In the genomic region with DNA sequence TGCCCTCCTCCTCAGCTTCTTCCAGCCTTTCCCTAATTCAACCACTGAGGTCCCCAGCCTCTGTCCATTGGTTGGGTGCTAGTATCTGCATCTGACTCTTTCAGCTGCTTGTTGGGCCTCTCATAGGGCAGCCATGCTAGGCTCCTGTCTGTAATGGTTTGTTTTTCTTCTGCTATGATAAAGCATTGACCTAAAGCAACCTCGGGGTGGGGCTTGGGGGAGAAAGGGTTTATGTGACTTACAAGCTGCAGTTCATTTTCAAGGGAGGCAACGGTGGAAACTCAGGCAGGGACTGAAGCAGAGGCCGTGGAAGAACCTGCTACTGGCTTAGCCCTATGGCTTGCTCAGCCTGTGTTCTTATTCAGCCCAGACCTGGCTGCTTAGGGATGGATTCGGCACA, we compare ENCODE assay signal across 25 mouse cellular contexts. TPM values are rescaled to one million over a fixed set of nuclear protein-coding genes. Genes with fewer than 3 reads are reported as not detected.
DNase-seq lines count a peak whose midpoint lies in the region; ATAC-seq and TF ChIP-seq lines count a peak whose summit lies in the region.
"Had no signal": no experiment of that assay in that cellular context is flagged by ENCODE, and none has a peak within 500 bp of the region (broad histone marks: within the 10 kb centered on the region; RNA-seq: fewer than 3 reads in every experiment).

No protein-coding gene starts in this region.

- no peak for TF ChIP-seq EP300 in liver, embryonic 14.5 days (IDR thresholded peaks at IDR 0.05; ENCODE audit: low read depth)

- DNase-seq in embryo, embryonic 11 days: peak; percentile 18
- no peak for DNase-seq in embryo, embryonic 10 days (ENCODE audit: low spot score)
- DNase-seq in hindbrain, embryonic 10.5 days (ENCODE audit: low spot score): no peak
- DNase-seq in hindbrain, embryonic 14.5 days (ENCODE audit: low spot score): no peak
- DNase-seq in limb, embryonic 10.5 days (ENCODE audit: low spot score): no peak
- no peak for DNase-seq in liver, embryonic 14.5 days (ENCODE audit: low read depth in 3 of 3, low spot score in 3 of 3)
- no peak for DNase-seq in kidney, postnatal 4 days
- DNase-seq in adrenal gland, postnatal 25 days: no peak
- DNase-seq: adrenal gland, postnatal 36 days; cerebellum, adult 9-10 months; gastrocnemius, postnatal 10 days; heart, adult 18-20 months; kidney, adult 11 months; kidney, postnatal 36 days; layer of hippocampus, adult 9-11 months; lung, adult 18-20 months; lung, postnatal 10 days; thymus, postnatal 14 days had no signal

- peaks cover 76% of the 10 kb centered on the region for H3K4me1 ChIP-seq in hindbrain, embryonic 10.5 days (replicated peaks)
- H3K4me1 ChIP-seq in hindbrain, embryonic 14.5 days (replicated peaks; ENCODE audit: control insufficient read depth, insufficient read depth, low read length): peaks cover 24% of the 10 kb centered on the region
- peaks cover 60% of the 10 kb centered on the region for H3K4me1 ChIP-seq in limb, embryonic 10.5 days
- H3K4me1 ChIP-seq in liver, embryonic 14.5 days (replicated peaks; ENCODE audit: control insufficient read depth in 2 of 2, insufficient read depth in 2 of 2, low read length in 1 of 2): peaks cover 49 to 56% of the 10 kb centered on the region in 2 experiments

- H3K27me3 ChIP-seq in hindbrain, embryonic 10.5 days (ENCODE audit: insufficient read depth, poor library complexity, severe bottlenecking): 0 out of 2 replicates have a peak, but pooled peaks cover 2% of the 10 kb centered on the region
- no peaks in the 10 kb centered on the region for H3K27me3 ChIP-seq in hindbrain, embryonic 14.5 days (ENCODE audit: control insufficient read depth, insufficient read depth, low read length)
- H3K27me3 ChIP-seq in limb, embryonic 10.5 days (ENCODE audit: low read depth, poor library complexity, severe bottlenecking): no peaks in the 10 kb centered on the region
- H3K27me3 ChIP-seq in liver, embryonic 14.5 days (ENCODE audit: control insufficient read depth, insufficient read depth, low read length): no peaks in the 10 kb centered on the region
- H3K27me3 ChIP-seq: embryonic facial prominence, embryonic 13.5 days; heart, embryonic 15.5 days; kidney, embryonic 15.5 days had no signal

- no peak overlapping the region for H3K4me3 ChIP-seq in hindbrain, embryonic 10.5 days
- H3K4me3 ChIP-seq in hindbrain, embryonic 14.5 days (replicated peaks; ENCODE audit: low read length): no peak overlapping the region
- H3K4me3 ChIP-seq in limb, embryonic 10.5 days: no peak overlapping the region
- no peak overlapping the region for H3K4me3 ChIP-seq in liver, embryonic 14.5 days (ENCODE audit: insufficient read depth in 1 of 2, low read depth in 2 of 2, low read length in 2 of 2)
- H3K4me3 ChIP-seq: embryonic facial prominence, embryonic 13.5 days; erythroblast, embryonic 14.5 days; heart, embryonic 15.5 days; kidney, embryonic 15.5 days; midbrain, embryonic 12.5 days; neural tube, embryonic 13.5 days had no signal

- H3K4me2 ChIP-seq in hindbrain, embryonic 14.5 days (replicated peaks): no peak overlapping the region
- H3K4me2 ChIP-seq in liver, embryonic 14.5 days (ENCODE audit: low read depth): peak overlapping the region; percentile 13; the same call in 1 of the 2 replicates
- H3K4me2 ChIP-seq: embryonic facial prominence, embryonic 13.5 days; heart, embryonic 15.5 days; kidney, embryonic 15.5 days; midbrain, embryonic 12.5 days; neural tube, embryonic 13.5 days had no signal

- no peaks in the 10 kb centered on the region for H3K9me3 ChIP-seq in hindbrain, embryonic 10.5 days
- H3K9me3 ChIP-seq in hindbrain, embryonic 14.5 days (ENCODE audit: control insufficient read depth, low read length): no peaks in the 10 kb centered on the region
- H3K9me3 ChIP-seq in limb, embryonic 10.5 days (replicated peaks): no peaks in the 10 kb centered on the region
- H3K9me3 ChIP-seq in liver, embryonic 14.5 days (ENCODE audit: control insufficient read depth, low read length): no peaks in the 10 kb centered on the region
- H3K9me3 ChIP-seq: embryonic facial prominence, embryonic 13.5 days; heart, embryonic 15.5 days; kidney, embryonic 15.5 days; midbrain, embryonic 12.5 days; neural tube, embryonic 13.5 days had no signal

- peak overlapping the region; percentile 92 for H3K27ac ChIP-seq in hindbrain, embryonic 10.5 days
- no peak overlapping the region for H3K27ac ChIP-seq in hindbrain, embryonic 14.5 days
- peak overlapping the region; percentile 89 for H3K27ac ChIP-seq in limb, embryonic 10.5 days
- H3K27ac ChIP-seq in liver, embryonic 14.5 days: peak overlapping the region; percentile 43
- H3K27ac ChIP-seq: embryonic facial prominence, embryonic 13.5 days; heart, embryonic 15.5 days; kidney, embryonic 15.5 days; midbrain, embryonic 12.5 days; neural tube, embryonic 13.5 days had no signal

- WGBS in hindbrain, embryonic 10.5 days: 54% methylated on average over 4 of the region's 4 CpGs
- WGBS in hindbrain, embryonic 14.5 days: 43% methylated on average over 4 of the region's 4 CpGs
- WGBS in limb, embryonic 10.5 days: 40% methylated on average over 4 of the region's 4 CpGs
- WGBS in liver, embryonic 14.5 days (ENCODE audit: insufficient replicate concordance): 55% methylated on average over 4 of the region's 4 CpGs

- H3K9ac ChIP-seq in hindbrain, embryonic 14.5 days: no peak overlapping the region
- H3K9ac ChIP-seq in liver, embryonic 14.5 days (replicated peaks): no peak overlapping the region
- H3K9ac ChIP-seq: embryonic facial prominence, embryonic 13.5 days; heart, embryonic 15.5 days; kidney, embryonic 15.5 days; midbrain, embryonic 12.5 days; neural tube, embryonic 13.5 days had no signal

- H3K36me3 ChIP-seq in hindbrain, embryonic 10.5 days: no peaks in the 10 kb centered on the region
- H3K36me3 ChIP-seq in hindbrain, embryonic 14.5 days (replicated peaks; ENCODE audit: control insufficient read depth, insufficient read depth): no peaks in the 10 kb centered on the region
- H3K36me3 ChIP-seq in limb, embryonic 10.5 days: no peaks in the 10 kb centered on the region
- H3K36me3 ChIP-seq in liver, embryonic 14.5 days (replicated peaks; ENCODE audit: control insufficient read depth, insufficient read depth, low read depth): no peaks in the 10 kb centered on the region
- H3K36me3 ChIP-seq: embryonic facial prominence, embryonic 13.5 days; heart, embryonic 15.5 days; kidney, embryonic 15.5 days; midbrain, embryonic 12.5 days; neural tube, embryonic 13.5 days had no signal

- no peak for ATAC-seq in hindbrain, embryonic 14.5 days (ENCODE audit: low FRiP score)
- no peak for ATAC-seq in liver, embryonic 14.5 days (ENCODE audit: insufficient read depth)
- ATAC-seq: forebrain, embryonic 14.5 days had no signal

- TF ChIP-seq CTCF in liver, embryonic 14.5 days (IDR thresholded peaks at IDR 0.05; ENCODE audit: low read depth): no peak

RNA-seq across cellular contexts. Expression of gene Fam20b, which starts 31.4 kb away (rescaled TPM):
- 19.4 and 19.9 TPM in 2 replicates for polyA plus RNA-seq in hindbrain, embryonic 10.5 days (2016; fragmentation: Nextera tagmentation; extraction: Ambion mirVana)
- 33.9 and 38.8 TPM in 2 replicates for polyA plus RNA-seq in hindbrain, embryonic 14.5 days (2014; fragmentation: Nextera tagmentation; extraction: Ambion mirVana)
- polyA plus RNA-seq in limb, embryonic 10.5 days (2016; fragmentation: Nextera tagmentation; extraction: Ambion mirVana): 18.3 and 19.9 TPM in 2 replicates
- 5.2 and 7.5 TPM in 2 replicates for polyA plus RNA-seq in liver, embryonic 14.5 days (2012; rRNA removed)
- polyA plus RNA-seq in liver, embryonic 14.5 days (2014; fragmentation: Nextera tagmentation; extraction: Ambion mirVana): 9.9 and 11.1 TPM in 2 replicates
- total RNA-seq in adrenal gland, postnatal 25 days (2021): 47.6 and 58.9 TPM in 2 replicates
